Mouse (Mus musculus) intestine, postnatal 0 days (tissue): ENCODE data around the gene Gm12258. TPM values are rescaled to one million over a fixed set of nuclear protein-coding genes. Genes with fewer than 3 reads are reported as not detected.

Source experiments
- ATAC-seq: fragments of 200-750 bp; cut with Nextera tagmentation; 2 replicates; pipeline ENCODE4 v1.8.0; 2017; ENCODE audit warnings: mild to moderate bottlenecking, moderate TSS enrichment, moderate library complexity
- H3K27ac ChIP-seq: fragments of 300-500 bp; sonication (generic); 2 replicates; pipeline ENCODE4 v1.5.1; 2014; ENCODE audit warnings: mild to moderate bottlenecking, low read depth, low read length, moderate library complexity
- H3K27me3 ChIP-seq: fragments of 300-500 bp; sonication (generic); replicated peaks from 2 replicates; pipeline ENCODE4 v1.6.1; 2014; ENCODE audit warnings: low read length, mixed read lengths; ENCODE audit not compliant: control insufficient read depth, insufficient read depth
- H3K36me3 ChIP-seq: fragments of 300-500 bp; sonication (generic); 2 replicates; pipeline ENCODE4 v1.6.1; 2014; ENCODE audit warnings: mild to moderate bottlenecking, moderate library complexity; ENCODE audit not compliant: control insufficient read depth, insufficient read depth
- H3K4me1 ChIP-seq: fragments of 300-500 bp; sonication (generic); replicated peaks from 2 replicates; pipeline ENCODE4 v1.6.1; 2014; ENCODE audit warnings: antibody characterized with exemption, low read length, mixed read lengths; ENCODE audit not compliant: control insufficient read depth, insufficient read depth
- H3K4me2 ChIP-seq: fragments of 300-500 bp; sonication (generic); replicated peaks from 2 replicates; pipeline ENCODE4 v1.6.1; 2014; ENCODE audit warnings: low read depth, mild to moderate bottlenecking, moderate library complexity
- H3K4me3 ChIP-seq: fragments of 300-500 bp; sonication (generic); 2 replicates; pipeline ENCODE4 v1.5.1; 2014; ENCODE audit warnings: low read depth, low read length
- H3K9ac ChIP-seq: fragments of 300-500 bp; sonication (generic); 2 replicates; pipeline ENCODE4 v1.6.1; 2014; ENCODE audit warnings: mild to moderate bottlenecking, low read depth, low read length
- H3K9me3 ChIP-seq: fragments of 300-500 bp; sonication (generic); 2 replicates; pipeline ENCODE4 v1.6.1; 2016; ENCODE audit warnings: mixed run types; ENCODE audit not compliant: control insufficient read depth
- CTCF ChIP-seq: sonication (generic); IDR thresholded peaks from 2 replicates; pipeline ENCODE4 v1.5.1; 2016; ENCODE audit warnings: low read depth, mild to moderate bottlenecking, control low read depth, antibody characterized with exemption, moderate library complexity
- WGBS: fragments of 180-500 bp; shearing (Covaris S2); extraction: QIAGEN DNeasy Blood & Tissue Kit; methylation state at CpG from one replicate; pipeline ENCODE4 v1.1.7; 2014; 5-methylcytosine and 5-hydroxymethylcytosine counted together
- polyA plus RNA-seq: library from polyadenylated mRNA; unstranded; fragments of >200 nt; fragmentation: Nextera tagmentation; extraction: Ambion mirVana; gene quantifications from 2 replicates; pipeline ENCODE4 v1.2.1, GENCODE M21; 2015

Gm12258 gene
- polyA plus RNA-seq, 1 experiment from 2014 or later, result 1.9 TPM

- Histone ChIP-seq H3K36me3 (peaks cover 40% of the 10 kb centered on the region), H3K4me1 (no peaks in the 10 kb centered on the region)
Measured at GRCm38 (mm10) chr11:58860744-58861143, 13.8 kb downstream of the Gm12258 start.

GRCm38 (mm10) chr11:58867039-58867953, 20.3 kb downstream of the Gm12258 start, which contains the start of gene 2810021J22Rik:
Gene 2810021J22Rik (plus strand): TSS chr11:58867216.
- H3K9ac ChIP-seq, result peak within 1 kb of the TSS; percentile 62
- H3K36me3 ChIP-seq, result no peaks in the 10 kb centered on the region
- peak within 1 kb of the TSS; percentile 71 for H3K4me3 ChIP-seq
- peak within 1 kb of the TSS; percentile 70 for H3K27ac ChIP-seq
- H3K4me2 ChIP-seq, result peak within 1 kb of the TSS; percentile 77
- no peaks in the 10 kb centered on the region for H3K27me3 ChIP-seq
- H3K9me3 ChIP-seq, result no peaks in the 10 kb centered on the region
- peak; percentile 90 for ATAC-seq
- 2% methylated on average over 37 of the region's 37 CpGs for WGBS
- TF ChIP-seq CTCF, result peak; percentile 41; the same call in 1 of the 2 replicates
- no peaks in the 10 kb centered on the region; the same call in 1 of the 2 replicates for H3K4me1 ChIP-seq

More at GRCm38 (mm10) chr11:58860744-58861143, 13.8 kb downstream of the Gm12258 start:
- 96% methylated on average over 8 of the region's 8 CpGs for WGBS
- ATAC-seq, result no peak
- TF ChIP-seq CTCF, result no peak
- H3K4me2 ChIP-seq, result no peak overlapping the region
- H3K27me3 ChIP-seq, result no peaks in the 10 kb centered on the region
- H3K27ac ChIP-seq, result no peak overlapping the region
- H3K9me3 ChIP-seq, result peaks cover 12% of the 10 kb centered on the region
- H3K9ac ChIP-seq, result no peak overlapping the region
- no peak overlapping the region for H3K4me3 ChIP-seq

GRCm38 (mm10) chr11:58867954-58868330, 21.0 kb downstream of the Gm12258 start:
- H3K4me2 ChIP-seq, result peak overlapping the region; percentile 77
- TF ChIP-seq CTCF, result no peak
- no peaks in the 10 kb centered on the region; the same call in 1 of the 2 replicates for H3K4me1 ChIP-seq
- 65% methylated on average over 6 of the region's 6 CpGs for WGBS
- H3K36me3 ChIP-seq, result no peaks in the 10 kb centered on the region
- H3K27ac ChIP-seq, result no peak overlapping the region
- peak overlapping the region; percentile 71; the same call in 1 of the 2 replicates for H3K4me3 ChIP-seq
- ATAC-seq, result no peak
- no peak overlapping the region for H3K9ac ChIP-seq
- H3K27me3 ChIP-seq, result no peaks in the 10 kb centered on the region
- H3K9me3 ChIP-seq, result no peaks in the 10 kb centered on the region

GRCm38 (mm10) chr11:58870961-58871360, 24.0 kb downstream of the Gm12258 start:
- H3K4me3 ChIP-seq, result no peak overlapping the region
- no peak overlapping the region for H3K9ac ChIP-seq
- no peak overlapping the region for H3K4me2 ChIP-seq
- 81% methylated on average over 4 of the region's 4 CpGs for WGBS
- no peak overlapping the region for H3K27ac ChIP-seq
- H3K4me1 ChIP-seq, result no peaks in the 10 kb centered on the region; the same call in 1 of the 2 replicates
- TF ChIP-seq CTCF, result no peak
- no peaks in the 10 kb centered on the region for H3K27me3 ChIP-seq
- no peaks in the 10 kb centered on the region for H3K9me3 ChIP-seq
- no peaks in the 10 kb centered on the region for H3K36me3 ChIP-seq
- no peak for ATAC-seq

GRCm38 (mm10) chr11:58883756-58884155, 36.8 kb downstream of the Gm12258 start:
- Histone ChIP-seq H3K4me2 (no peak overlapping the region), H3K27me3 (no peaks in the 10 kb centered on the region), H3K9me3 (no peaks in the 10 kb centered on the region), H3K4me3 (no peak overlapping the region), H3K36me3 (peaks cover 19% of the 10 kb centered on the region), H3K4me1 (no peaks in the 10 kb centered on the region), H3K27ac (no peak overlapping the region), H3K9ac (no peak overlapping the region)
- 77% methylated on average over 8 of the region's 8 CpGs for WGBS
- no peak for TF ChIP-seq CTCF
- ATAC-seq, result no peak

- Histone ChIP-seq H3K36me3 (peaks cover 40% of the 10 kb centered on the region), H3K27ac (no peak overlapping the region), H3K4me2 (no peak overlapping the region), H3K4me1 (no peaks in the 10 kb centered on the region), H3K4me3 (no peak overlapping the region), H3K9me3 (no peaks in the 10 kb centered on the region), H3K9ac (no peak overlapping the region), H3K27me3 (no peaks in the 10 kb centered on the region)
- 75% methylated on average over 10 of the region's 10 CpGs for WGBS
- no peak for ATAC-seq
- no peak for TF ChIP-seq CTCF
Measured at GRCm38 (mm10) chr11:58890511-58890910, 43.6 kb downstream of the Gm12258 start.
